Mouse (Mus musculus) ES-E14 (cell line): ENCODE results near the gene Pbrm1.

Experiments used
- MAFK ChIP-seq: IDR thresholded peaks from 2 replicates; pipeline ENCODE4 v1.6.1; 2014; ENCODE audit warnings: mild to moderate bottlenecking, low read depth, low read length, inconsistent platforms; ENCODE audit not compliant: insufficient read depth
- ZC3H11A ChIP-seq: IDR thresholded peaks from 2 replicates; pipeline ENCODE4 v1.6.1; 2012; ENCODE audit warnings: low read depth, mild to moderate bottlenecking, inconsistent platforms, low read length, borderline replicate concordance
- ZNF384 ChIP-seq: IDR thresholded peaks from 2 replicates; pipeline ENCODE4 v1.6.1; 2012; ENCODE audit warnings: low read depth, low read length, inconsistent platforms

DNA sequence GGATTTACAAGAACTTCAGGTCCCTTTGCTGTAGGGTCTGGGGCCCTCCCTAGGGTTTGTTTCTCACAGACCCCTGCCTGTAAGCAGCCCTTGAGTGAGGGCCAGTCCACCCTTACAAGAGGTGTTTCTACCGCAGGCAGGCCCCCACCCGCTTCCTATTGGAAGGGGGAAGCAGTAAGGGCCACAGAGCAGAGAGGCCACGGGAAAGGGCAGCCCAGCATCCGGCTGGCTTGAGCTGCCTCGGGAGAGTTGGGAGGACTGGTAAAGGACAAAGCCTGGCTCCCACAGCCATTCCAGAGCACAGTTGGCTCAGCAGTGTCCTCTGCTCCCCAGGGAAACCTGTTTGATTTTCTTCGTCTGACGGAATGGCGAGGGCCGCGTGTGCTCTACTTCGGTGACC, 118.9 kb downstream of the Pbrm1 start:
- no peak for TF ChIP-seq ZC3H11A
- no peak for TF ChIP-seq ZNF384
- TF ChIP-seq MAFK, result no peak
